Mouse (Mus musculus) kidney, adult 9 months (tissue): ENCODE measurements around the gene Ugt2b36.
"Not testable (repeated sequence)": the region's sequence is repeated elsewhere in the genome, so short reads cannot be mapped to it uniquely, and the experiment has no call there.

Source experiments
- DNase-seq: peaks from one replicate; pipeline ENCODE4 v3.0.0; 2022

Gene Ugt2b36

GRCm38 (mm10) chr5:87092346-87093027 is at the start of gene Ugt2b36:
Ugt2b36 (minus strand) TSS chr5:87092555.
- no peak for DNase-seq

GRCm38 (mm10) chr5:87140196-87140595 is 47.8 kb upstream of the Ugt2b36 start, which contains the start of gene Ugt2b5:
Ugt2b5 (minus strand) TSS chr5:87140318.
- not testable (repeated sequence) for DNase-seq

- DNase-seq: not testable (repeated sequence)
These were observed 11.3 kb upstream of the Ugt2b36 start for GRCm38 (mm10) chr5:87103697-87104096.

- DNase-seq: no peak
These were observed 1.2 kb downstream of the Ugt2b36 start for GRCm38 (mm10) chr5:87091111-87091510.

- DNase-seq: no peak
These were observed 3.1 kb downstream of the Ugt2b36 start for GRCm38 (mm10) chr5:87089264-87089663.

- DNase-seq: no peak
These were observed 6.1 kb downstream of the Ugt2b36 start for GRCm38 (mm10) chr5:87086269-87086668.

- DNase-seq: no peak
These were observed 61.7 kb downstream of the Ugt2b36 start for GRCm38 (mm10) chr5:87030624-87031023.

GRCm38 (mm10) chr5:87027359-87027758 is 65.0 kb downstream of the Ugt2b36 start:
- DNase-seq: no peak
